Mouse (Mus musculus) ES-Bruce4 (cell line): Measurements from ENCODE around the gene Sco2.

Source experiments
- CTCF ChIP-seq: IDR thresholded peaks from one replicate; pipeline ENCODE4 v1.8.1; 2011; ENCODE audit warnings: low read depth, low read length
- EP300 ChIP-seq: IDR thresholded peaks from 2 replicates; pipeline ENCODE4 v1.6.1; 2011; ENCODE audit warnings: low read depth, low read length; ENCODE audit not compliant: insufficient read depth
- POLR2A ChIP-seq: IDR thresholded peaks from one replicate; pipeline ENCODE4 v1.8.1; 2011; ENCODE audit warnings: low read length; ENCODE audit not compliant: insufficient read depth

GRCm38 (mm10) chr15:89402471-89402870 is 28.8 kb upstream of the Sco2 start:
- TF ChIP-seq CTCF (no peak), EP300 (no peak), POLR2A (no peak)
